Mouse (Mus musculus) olfactory bulb, adult 2 months (tissue): Measurements from ENCODE around the gene Snrpb. TPM values are rescaled to one million over a fixed set of nuclear protein-coding genes. Genes with fewer than 3 reads are reported as not detected.
A peak's percentile ranks its signal among the peaks of the same experiment; 100 is the strongest.

Experiments
- H3K27ac ChIP-seq: fragments of 200-500 bp; 2 replicates; pipeline ENCODE4 v1.5.1; 2012; ENCODE audit warnings: low read depth, low read length; ENCODE audit not compliant: insufficient read depth
- H3K4me1 ChIP-seq: fragments of 200-500 bp; 2 replicates; pipeline ENCODE4 v1.6.1; 2012; ENCODE audit warnings: low read length; ENCODE audit not compliant: control insufficient read depth, insufficient read depth
- H3K4me3 ChIP-seq: fragments of 200-500 bp; 2 replicates; pipeline ENCODE4 v1.5.1; 2012; ENCODE audit warnings: mild to moderate bottlenecking, low read depth, low read length, moderate library complexity; ENCODE audit not compliant: insufficient read depth
- CTCF ChIP-seq: fragments of 200-500 bp; IDR thresholded peaks from 2 replicates; pipeline ENCODE4 v1.5.1; 2012; ENCODE audit warnings: low read depth, mild to moderate bottlenecking, low read length, moderate library complexity; ENCODE audit not compliant: insufficient read depth
- POLR2A ChIP-seq: fragments of 200-500 bp; IDR thresholded peaks from 2 replicates; pipeline ENCODE4 v1.6.1; 2012; ENCODE audit warnings: mild to moderate bottlenecking, low read depth, low read length, moderate library complexity; ENCODE audit not compliant: insufficient read depth
- whole genome bisulfite sequencing: fragments of 180-500 bp; shearing (Covaris S2); methylation state at CpG from one replicate; pipeline ENCODE4 v1.1.7; 2018; 5-methylcytosine and 5-hydroxymethylcytosine counted together
- polyA plus RNA-seq: library from polyadenylated mRNA; stranded (reverse); fragments of >200 nt; gene quantifications from 2 replicates; pipeline ENCODE4 v1.2.4, GENCODE M21; 2012; ENCODE audit warnings: low replicate concordance; ENCODE audit not compliant: missing spikeins, insufficient read depth, insufficient read length

The Snrpb gene
- not detected in 2 replicates for polyA plus RNA-seq

DNA sequence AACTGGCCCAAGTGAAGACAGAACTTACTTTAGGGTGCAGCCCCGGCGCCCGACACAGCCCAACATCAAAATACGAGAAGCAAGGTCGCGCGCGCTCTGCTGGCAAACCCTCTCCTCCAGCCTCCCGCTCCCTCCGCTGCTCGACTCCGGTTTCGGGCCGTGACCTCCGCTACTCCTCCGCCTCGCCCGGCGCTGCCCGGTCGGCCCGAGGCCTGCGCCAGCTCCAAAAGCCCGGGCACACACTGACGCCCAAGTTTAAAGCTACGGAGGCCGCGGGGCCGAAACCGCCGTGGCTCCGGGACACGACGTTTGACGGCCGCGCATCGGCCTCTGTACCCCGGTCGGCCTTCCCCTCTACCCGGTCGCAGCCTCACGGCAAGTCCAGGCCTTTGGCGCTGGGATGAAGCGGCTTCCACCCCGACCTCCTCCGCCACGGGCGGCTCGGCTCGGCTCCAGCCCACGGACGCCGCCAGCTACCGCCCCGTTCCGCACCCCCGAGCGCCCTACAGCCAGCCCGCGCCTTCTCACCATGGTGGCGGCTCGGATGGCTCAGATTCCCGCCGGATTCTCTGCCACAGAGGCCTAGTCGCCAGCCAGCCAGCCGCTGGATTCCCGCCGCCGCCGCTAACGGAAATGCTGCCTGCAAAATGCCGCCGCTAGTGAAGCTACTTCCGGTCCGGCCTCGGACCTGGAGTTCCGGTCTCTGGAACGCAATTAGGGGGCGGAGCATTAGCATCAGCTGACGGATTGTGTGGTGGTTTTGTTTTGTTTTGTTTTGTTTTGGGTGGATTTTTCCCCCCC, at the start of gene Snrpb:
Gene Snrpb (minus strand): TSS at position 698 of the 801 bp plus-strand sequence.
- peaks cover 7% of the 10 kb centered on the region for H3K4me1 ChIP-seq
- peak within 1 kb of the TSS; percentile 59 for H3K27ac ChIP-seq
- WGBS, result under 1% methylated on average over 81 of the region's 81 CpGs
- peak within 1 kb of the TSS; percentile 80 for H3K4me3 ChIP-seq
- TF ChIP-seq CTCF, result no peak
- peak; percentile 62; the same call in 1 of the 2 replicates for TF ChIP-seq POLR2A

DNA sequence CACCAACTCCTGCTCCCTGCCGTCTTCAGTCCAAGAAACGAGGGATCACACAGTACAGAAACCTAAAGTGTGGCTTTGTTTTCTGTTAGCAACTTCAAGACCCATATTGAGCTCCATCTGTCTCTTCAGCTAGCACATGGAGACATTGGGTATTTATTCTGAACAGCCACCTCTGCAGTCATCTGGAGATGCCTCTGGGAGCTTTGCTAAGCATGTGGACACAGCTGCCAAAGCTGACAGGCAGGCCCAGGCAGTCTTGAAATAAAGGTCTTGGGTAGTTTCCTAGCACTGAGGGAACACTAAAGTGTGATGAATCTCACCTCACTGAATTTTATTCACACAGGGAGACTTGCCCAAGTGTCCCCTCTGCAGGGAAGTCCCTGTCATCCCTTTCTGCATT, 32.4 kb upstream of the Snrpb start:
- Histone ChIP-seq H3K27ac (no peak overlapping the region), H3K4me1 (no peaks in the 10 kb centered on the region), H3K4me3 (no peak overlapping the region)
- no peak for TF ChIP-seq CTCF
- TF ChIP-seq POLR2A, result no peak
- WGBS, result 84% methylated on average over 2 of the region's 2 CpGs

DNA sequence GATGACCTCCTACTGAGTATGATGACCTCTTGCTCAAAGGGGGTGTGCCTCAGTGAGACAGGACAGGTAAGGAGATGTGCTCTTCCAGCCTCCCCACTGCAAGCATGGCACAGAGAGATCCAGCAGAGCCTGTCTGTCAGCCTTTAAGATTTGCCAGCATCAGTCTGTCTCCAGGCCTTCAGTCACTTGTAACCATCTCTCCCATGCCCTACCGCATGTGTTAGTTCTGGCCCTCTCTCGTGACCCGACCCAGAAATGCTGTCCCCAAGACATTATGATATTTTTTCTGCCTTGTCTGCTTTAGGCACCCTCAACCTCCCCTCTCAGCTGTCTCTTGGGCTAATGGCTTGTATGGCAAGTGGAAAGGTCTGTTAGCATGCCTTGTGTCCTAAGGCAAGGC, 30.4 kb upstream of the Snrpb start:
- no peak for TF ChIP-seq CTCF
- no peak for TF ChIP-seq POLR2A
- WGBS, result 97% methylated on average over 3 of the region's 3 CpGs
- Histone ChIP-seq H3K27ac (no peak overlapping the region), H3K4me3 (no peak overlapping the region), H3K4me1 (no peaks in the 10 kb centered on the region)

DNA sequence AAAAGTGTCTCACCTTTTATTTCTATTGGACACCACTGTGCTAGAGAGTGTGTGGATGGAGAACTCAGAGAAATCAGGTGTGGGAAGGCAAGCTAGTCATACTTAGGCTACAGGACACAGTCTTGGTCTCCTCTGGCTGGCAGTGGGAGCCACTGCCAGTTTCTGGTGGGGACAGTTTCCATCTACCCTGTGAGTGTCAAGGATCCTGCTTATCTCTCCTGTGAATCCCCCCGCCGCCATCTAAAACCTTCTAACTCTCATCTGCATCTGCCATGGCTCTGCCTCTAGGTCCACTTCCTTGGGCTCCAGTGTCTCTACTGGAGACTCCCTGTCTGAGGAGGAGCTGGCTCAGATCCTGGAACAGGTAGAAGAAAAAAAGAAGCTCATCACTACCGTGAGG, 28.8 kb upstream of the Snrpb start:
- Histone ChIP-seq H3K4me1 (no peaks in the 10 kb centered on the region), H3K4me3 (no peak overlapping the region), H3K27ac (no peak overlapping the region)
- TF ChIP-seq POLR2A, result no peak
- 86% methylated on average over 3 of the region's 3 CpGs for WGBS

DNA sequence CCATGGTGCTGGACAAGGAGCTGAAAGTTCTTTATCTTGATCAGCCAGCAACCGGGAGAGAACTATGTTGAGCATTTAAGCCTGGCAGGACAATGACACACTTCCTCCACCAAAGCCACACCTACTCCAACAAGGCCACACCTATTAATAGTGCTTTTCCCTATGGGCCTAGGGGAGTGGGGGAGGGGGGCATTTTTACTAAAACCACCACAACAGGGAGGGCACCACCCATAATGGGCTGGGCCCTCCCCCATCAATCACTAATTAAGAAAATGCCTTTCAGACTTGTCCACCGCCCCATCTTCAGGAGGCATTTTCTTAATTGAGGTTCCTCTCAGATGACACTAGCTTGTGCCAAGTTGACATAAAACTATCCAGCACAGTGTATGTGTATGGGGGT, 28.2 kb upstream of the Snrpb start:
- WGBS, result 73% methylated on average over 2 of the region's 2 CpGs
- Histone ChIP-seq H3K4me3 (no peak overlapping the region), H3K4me1 (no peaks in the 10 kb centered on the region), H3K27ac (no peak overlapping the region)
- no peak for TF ChIP-seq POLR2A
- no peak for TF ChIP-seq CTCF

DNA sequence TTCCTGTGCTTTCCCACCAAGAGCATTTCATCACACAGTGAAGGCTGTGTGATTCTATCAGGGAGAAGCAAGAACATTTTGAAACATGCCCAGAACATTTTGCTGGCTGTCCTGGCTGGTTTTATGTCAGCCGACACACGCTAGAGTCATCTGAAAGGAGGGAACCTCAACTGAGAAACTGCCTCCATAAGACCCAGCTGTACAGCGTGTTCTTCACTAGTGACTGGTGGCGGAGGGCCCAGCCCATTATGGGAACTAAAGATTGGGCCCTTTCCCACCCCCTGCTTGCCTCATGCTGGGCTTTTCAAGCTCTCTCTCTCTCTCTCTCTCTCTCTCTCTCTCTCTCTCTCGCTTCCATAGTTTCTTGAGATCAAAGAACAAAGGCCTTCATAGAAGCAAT, 21.8 kb upstream of the Snrpb start:
- no peak for TF ChIP-seq CTCF
- no peak for TF ChIP-seq POLR2A
- WGBS, result 50% methylated on average over 5 of the region's 5 CpGs
- Histone ChIP-seq H3K4me3 (no peak overlapping the region), H3K27ac (no peak overlapping the region), H3K4me1 (no peaks in the 10 kb centered on the region)

DNA sequence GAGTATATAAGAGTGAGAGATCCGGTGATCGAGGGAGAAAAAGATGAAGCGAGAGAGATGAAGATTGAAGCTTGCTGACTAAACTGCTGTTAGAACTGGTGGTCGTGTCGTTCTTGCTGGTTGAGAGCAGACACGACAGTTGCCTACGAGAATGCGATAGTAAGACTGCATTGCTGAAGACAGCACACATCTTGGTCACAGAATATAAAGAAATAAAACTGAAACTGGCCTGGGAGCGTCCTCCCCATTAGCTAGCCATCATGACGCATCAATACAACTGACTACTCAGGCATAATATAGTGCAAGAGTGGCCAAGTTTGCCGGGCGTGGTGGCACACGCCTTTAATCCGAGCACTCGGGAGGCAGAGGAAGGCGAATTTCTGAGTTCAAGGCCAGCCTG, 15.7 kb upstream of the Snrpb start, which contains the start of gene Tmc2:
Gene Tmc2 (plus strand): TSS at position 301 of the 400 bp plus-strand sequence.
- TF ChIP-seq POLR2A (no peak), CTCF (no peak)
- 95% methylated on average over 16 of the region's 16 CpGs for WGBS

DNA sequence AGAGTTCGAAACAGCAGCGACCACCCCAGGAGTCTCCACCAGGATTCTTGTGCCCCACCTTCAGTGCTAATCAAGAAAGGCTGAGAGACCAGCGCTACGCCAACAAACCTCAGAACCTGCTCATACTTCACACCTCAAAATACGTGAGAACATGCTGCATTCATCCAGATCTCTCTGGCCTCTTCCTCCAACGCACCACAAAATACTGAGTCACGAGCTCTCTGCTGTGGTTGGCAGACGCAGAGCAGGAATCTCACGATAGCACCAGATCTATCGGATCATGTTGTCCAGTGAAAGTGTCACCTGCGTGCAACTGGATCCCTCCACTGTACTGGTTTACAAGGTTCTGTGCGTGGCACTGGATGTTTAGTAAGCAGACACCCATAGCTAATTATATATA, 9.2 kb upstream of the Snrpb start:
- TF ChIP-seq POLR2A, result no peak
- no peak for TF ChIP-seq CTCF
- 87% methylated on average over 12 of the region's 12 CpGs for WGBS
- Histone ChIP-seq H3K4me3 (no peak overlapping the region), H3K27ac (no peak overlapping the region), H3K4me1 (no peaks in the 10 kb centered on the region)

More for the DNA sequence above, 15.7 kb upstream of the Snrpb start, which contains the start of gene Tmc2:
- no peak within 1 kb of the TSS for H3K27ac ChIP-seq
- H3K4me1 ChIP-seq, result no peaks in the 10 kb centered on the region
- H3K4me3 ChIP-seq, result no peak within 1 kb of the TSS

DNA sequence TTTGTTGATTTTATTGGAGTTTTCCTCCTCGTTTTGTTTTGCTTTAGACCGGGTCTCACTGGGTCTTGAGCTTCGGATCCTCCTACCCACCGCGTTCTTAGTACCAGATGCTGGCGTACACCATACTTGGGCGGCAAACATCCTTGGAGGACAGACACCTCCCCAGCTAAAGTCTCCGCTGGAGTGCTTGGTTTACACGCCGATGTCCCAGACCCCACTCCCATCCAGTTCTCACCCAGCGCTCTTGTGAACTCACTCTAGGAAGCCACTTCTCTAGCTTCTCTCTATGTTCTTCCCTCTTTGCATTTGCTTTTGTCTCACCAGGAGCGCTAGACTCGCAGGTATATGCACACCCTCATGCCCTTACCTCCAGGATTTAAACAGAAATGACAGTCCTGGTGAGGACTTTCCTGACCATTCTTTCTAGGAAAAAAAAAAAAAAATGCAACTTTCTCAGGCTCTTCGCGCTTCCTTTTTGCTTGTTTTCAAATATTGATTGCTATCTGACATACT, 360 bp upstream of the Snrpb start:
- H3K4me3 ChIP-seq, result peak overlapping the region; percentile 80
- WGBS, result 2% methylated on average over 15 of the region's 15 CpGs
- peaks cover 7% of the 10 kb centered on the region for H3K4me1 ChIP-seq
- no peak for TF ChIP-seq POLR2A
- peak overlapping the region; percentile 9 for H3K27ac ChIP-seq
